Mouse (Mus musculus) cerebellum, adult 9-10 months (tissue): Measurements from ENCODE around the gene Fancc.
"Not testable (repeated sequence)": the region's sequence is repeated elsewhere in the genome, so short reads cannot be mapped to it uniquely, and the experiment has no call there.

Experiments used
- DNase-seq: peaks from one replicate; pipeline ENCODE4 v3.0.0; 2022

The Fancc gene

GRCm38 (mm10) chr13:63315111-63315510, 182.0 kb downstream of the Fancc start:
- DNase-seq: not testable (repeated sequence)

- no peak for DNase-seq
Observed at GRCm38 (mm10) chr13:63314608-63314920, 182.5 kb downstream of the Fancc start.

GRCm38 (mm10) chr13:63313748-63314607, 183.1 kb downstream of the Fancc start:
- no peak for DNase-seq

- no peak for DNase-seq
Observed at GRCm38 (mm10) chr13:63313247-63313646, 183.8 kb downstream of the Fancc start.

GRCm38 (mm10) chr13:63311156-63311555, 185.9 kb downstream of the Fancc start:
- no peak for DNase-seq

GRCm38 (mm10) chr13:63309563-63309962, 187.5 kb downstream of the Fancc start:
- DNase-seq: no peak

GRCm38 (mm10) chr13:63306768-63307167, 190.3 kb downstream of the Fancc start:
- peak; percentile 93 for DNase-seq

- DNase-seq: peak; percentile 72
Observed at GRCm38 (mm10) chr13:63305160-63306011, 191.7 kb downstream of the Fancc start.

GRCm38 (mm10) chr13:63304799-63305159, 192.3 kb downstream of the Fancc start:
- peak; percentile 62 for DNase-seq

GRCm38 (mm10) chr13:63304124-63304792, 192.8 kb downstream of the Fancc start:
- peak; percentile 68 for DNase-seq

GRCm38 (mm10) chr13:63302381-63302780, 194.7 kb downstream of the Fancc start:
- peak; percentile 72 for DNase-seq

GRCm38 (mm10) chr13:63301764-63302209, 195.3 kb downstream of the Fancc start:
- peak; percentile 58 for DNase-seq

GRCm38 (mm10) chr13:63300929-63301328, 196.1 kb downstream of the Fancc start:
- DNase-seq: no peak

- no peak for DNase-seq
Observed at GRCm38 (mm10) chr13:63298931-63299330, 198.1 kb downstream of the Fancc start.

- no peak for DNase-seq
Observed at GRCm38 (mm10) chr13:63297933-63298332, 199.1 kb downstream of the Fancc start.

- DNase-seq: no peak
Observed at GRCm38 (mm10) chr13:63297003-63297402, 200.1 kb downstream of the Fancc start.

GRCm38 (mm10) chr13:63296300-63296699, 200.8 kb downstream of the Fancc start:
- DNase-seq: no peak

GRCm38 (mm10) chr13:63294359-63295193, 202.5 kb downstream of the Fancc start:
- peak; percentile 83 for DNase-seq

GRCm38 (mm10) chr13:63293647-63294046, 203.4 kb downstream of the Fancc start:
- DNase-seq: no peak

GRCm38 (mm10) chr13:63291016-63291415, 206.1 kb downstream of the Fancc start:
- no peak for DNase-seq

GRCm38 (mm10) chr13:63290126-63290525, 207.0 kb downstream of the Fancc start:
- no peak for DNase-seq

- no peak for DNase-seq
Observed at GRCm38 (mm10) chr13:63289687-63290086, 207.4 kb downstream of the Fancc start.
